Mouse (Mus musculus) stomach, embryonic 14.5 days (tissue): ENCODE data around the gene 4930579G24Rik. TPM values are rescaled to one million over a fixed set of nuclear protein-coding genes. Genes with fewer than 3 reads are reported as not detected.

Experiments used
- ATAC-seq: fragments of 200-750 bp; cut with Nextera tagmentation; 2 replicates; pipeline ENCODE4 v1.8.0; 2017; ENCODE audit warnings: low read depth, moderate TSS enrichment; ENCODE audit not compliant: insufficient number of reproducible peaks, insufficient read depth, low FRiP score
- H3K27ac ChIP-seq: fragments of 300-500 bp; sonication (generic); 2 replicates; pipeline ENCODE4 v1.5.1; 2014; ENCODE audit warnings: mild to moderate bottlenecking, low read length, moderate library complexity, mixed read lengths
- H3K27me3 ChIP-seq: fragments of 300-500 bp; sonication (generic); 2 replicates; pipeline ENCODE4 v1.6.1; 2014; ENCODE audit warnings: low read length, control low read depth, mixed read lengths; ENCODE audit not compliant: control insufficient read depth, insufficient read depth
- H3K36me3 ChIP-seq: fragments of 300-500 bp; sonication (generic); 2 replicates; pipeline ENCODE4 v1.6.1; 2014; ENCODE audit warnings: mild to moderate bottlenecking, control low read depth, low read length, moderate library complexity, mixed read lengths; ENCODE audit not compliant: control insufficient read depth, insufficient read depth
- H3K4me1 ChIP-seq: fragments of 300-500 bp; sonication (generic); 2 replicates; pipeline ENCODE4 v1.6.1; 2014; ENCODE audit warnings: low read length, control low read depth, mixed read lengths; ENCODE audit not compliant: control insufficient read depth, insufficient read depth
- H3K4me2 ChIP-seq: fragments of 300-500 bp; sonication (generic); replicated peaks from 2 replicates; pipeline ENCODE4 v1.6.1; 2014; ENCODE audit warnings: low read depth, low read length, control low read depth
- H3K4me3 ChIP-seq: fragments of 300-500 bp; sonication (generic); 2 replicates; pipeline ENCODE4 v1.5.1; 2014; ENCODE audit warnings: low read depth, low read length, control low read depth
- H3K9ac ChIP-seq: fragments of 300-500 bp; sonication (generic); replicated peaks from 2 replicates; pipeline ENCODE4 v1.6.1; 2014; ENCODE audit warnings: low read depth, mild to moderate bottlenecking, control low read depth, low read length, moderate library complexity, mixed read lengths
- H3K9me3 ChIP-seq: fragments of 300-500 bp; sonication (generic); 2 replicates; pipeline ENCODE4 v1.6.1; 2016; ENCODE audit warnings: low read depth, low read length, control low read depth; ENCODE audit not compliant: control insufficient read depth
- WGBS: fragments of 180-500 bp; shearing (Covaris S2); extraction: QIAGEN DNeasy Blood & Tissue Kit; methylation state at CpG from one replicate; pipeline ENCODE4 v1.1.7; 2014; 5-methylcytosine and 5-hydroxymethylcytosine counted together
- polyA plus RNA-seq: library from polyadenylated mRNA; unstranded; fragments of >200 nt; fragmentation: Nextera tagmentation; extraction: Ambion mirVana; gene quantifications from 2 replicates; pipeline ENCODE4 v1.2.1, GENCODE M21; 2014

Gene 4930579G24Rik
- 29.7 and 30.3 TPM in 2 replicates for polyA plus RNA-seq

DNA sequence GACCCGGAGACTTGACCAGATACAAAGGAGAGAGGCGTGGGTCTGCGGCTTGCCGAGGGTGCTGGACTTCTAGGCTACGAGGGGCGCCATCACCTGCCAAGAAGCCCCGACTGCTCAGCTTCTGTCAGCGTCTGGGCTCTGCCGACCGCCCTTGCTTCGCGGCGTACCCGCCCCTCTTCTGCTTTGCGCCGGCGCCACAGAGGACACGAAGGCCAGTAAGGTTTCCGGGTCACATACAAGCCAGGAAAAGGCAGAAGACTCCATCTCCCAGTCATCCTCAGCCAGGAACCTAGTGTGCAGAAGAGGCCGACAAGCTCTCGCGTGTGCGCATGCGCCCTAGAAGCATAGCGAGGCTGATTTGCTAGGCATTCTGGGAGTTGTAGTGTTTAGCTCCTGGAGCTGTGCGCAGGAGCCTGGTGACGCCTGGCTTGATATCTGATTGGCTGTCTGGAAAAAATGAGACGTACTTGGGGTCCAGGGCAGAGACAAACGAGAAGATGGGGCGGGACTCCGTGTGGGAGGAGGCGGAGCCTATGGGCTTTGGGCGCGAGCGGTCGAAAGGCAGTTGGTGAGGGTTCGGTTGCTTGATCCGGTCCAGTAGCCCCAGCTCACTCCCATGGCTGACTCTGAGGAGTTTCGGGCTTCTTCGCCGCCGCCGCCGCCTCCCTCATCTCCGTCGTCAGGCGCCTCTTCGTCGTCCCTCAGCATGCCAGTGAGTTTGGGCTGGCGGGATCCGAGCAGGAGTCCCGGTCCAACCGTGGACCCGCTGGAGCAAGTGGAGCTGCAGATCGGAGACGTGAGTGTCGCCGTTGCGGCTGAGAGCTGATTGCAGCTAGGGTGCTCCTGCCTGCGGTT, at the start of gene 4930579G24Rik:
Gene 4930579G24Rik, plus strand, starts transcription at position 519 of the 855 bp plus-strand sequence.
- peak within 1 kb of the TSS; percentile 58 for H3K4me2 ChIP-seq
- under 1% methylated on average over 60 of the region's 60 CpGs for WGBS
- H3K36me3 ChIP-seq, result peaks cover 5% of the 10 kb centered on the region; the same call in 1 of the 2 replicates
- H3K4me3 ChIP-seq, result peak within 1 kb of the TSS; percentile 71
- no peaks in the 10 kb centered on the region for H3K27me3 ChIP-seq
- H3K27ac ChIP-seq, result peak within 1 kb of the TSS; percentile 84
- peak; percentile 99 for ATAC-seq
- no peaks in the 10 kb centered on the region for H3K4me1 ChIP-seq
- H3K9ac ChIP-seq, result peak within 1 kb of the TSS; percentile 52
- H3K9me3 ChIP-seq, result no peaks in the 10 kb centered on the region

DNA sequence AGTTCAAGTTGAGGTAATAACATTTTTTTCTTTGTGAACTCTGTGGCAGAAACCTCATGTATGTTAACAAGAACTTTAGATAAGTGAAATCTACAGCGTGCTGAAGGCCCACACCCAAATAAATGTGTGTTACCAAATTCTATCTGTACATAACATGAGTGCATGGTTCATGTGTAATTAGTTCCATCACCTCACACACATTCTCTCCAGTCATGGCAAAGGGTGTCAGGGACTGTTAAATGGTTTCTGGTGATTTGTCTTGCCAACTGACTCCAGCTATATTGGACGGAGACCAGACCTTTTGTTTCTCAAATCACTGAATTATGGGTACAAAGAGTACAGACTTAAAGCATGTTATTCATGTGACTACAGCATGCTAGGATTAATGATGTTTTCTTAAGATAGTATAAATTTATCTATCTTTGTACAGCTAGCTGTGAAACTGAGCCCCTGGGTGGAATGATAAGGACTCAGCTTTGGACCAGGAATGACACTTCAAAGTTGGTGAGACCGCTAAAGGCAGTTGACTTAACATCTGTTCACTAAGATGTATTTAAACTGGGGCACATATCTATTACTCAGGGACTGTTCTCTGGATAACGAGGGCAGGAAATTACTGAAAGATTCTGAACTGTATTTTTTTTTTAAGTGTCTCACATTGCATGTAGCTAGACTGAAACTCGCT, 48.8 kb upstream of the 4930579G24Rik start:
- no peak overlapping the region for H3K9ac ChIP-seq
- no peaks in the 10 kb centered on the region for H3K27me3 ChIP-seq
- no peaks in the 10 kb centered on the region for H3K36me3 ChIP-seq
- no peak overlapping the region for H3K4me2 ChIP-seq
- no peaks in the 10 kb centered on the region for H3K9me3 ChIP-seq
- no peak overlapping the region for H3K27ac ChIP-seq
- ATAC-seq, result peak; percentile 62; the same call in 1 of the 2 replicates
- peaks cover 5% of the 10 kb centered on the region; the same call in 1 of the 2 replicates for H3K4me1 ChIP-seq
- 60% methylated on average over 5 of the region's 5 CpGs for WGBS
- no peak overlapping the region for H3K4me3 ChIP-seq

DNA sequence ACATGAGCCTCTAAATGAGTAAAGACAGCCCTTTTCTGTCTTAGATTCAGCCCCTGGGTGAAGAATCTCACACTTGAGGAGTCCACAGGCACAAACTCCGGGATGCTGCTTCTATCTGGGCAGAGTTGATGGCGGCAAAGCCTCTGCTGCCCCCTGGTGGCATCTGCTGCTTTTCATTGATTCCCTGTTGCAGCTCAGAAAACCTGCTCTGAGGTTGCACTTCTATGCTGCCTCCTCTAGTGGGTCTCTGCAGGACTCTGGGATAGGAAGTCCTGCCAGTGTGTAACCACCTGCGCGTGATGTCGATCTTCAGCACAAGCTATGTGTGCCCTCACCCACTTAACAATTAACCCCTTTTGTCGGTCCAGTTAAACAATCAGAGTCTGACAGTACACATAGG, 42.1 kb upstream of the 4930579G24Rik start:
- ATAC-seq, result peak; percentile 68; the same call in 1 of the 2 replicates
- Histone ChIP-seq H3K4me2 (no peak overlapping the region), H3K27ac (no peak overlapping the region), H3K27me3 (no peaks in the 10 kb centered on the region), H3K4me1 (no peaks in the 10 kb centered on the region), H3K9ac (no peak overlapping the region), H3K4me3 (no peak overlapping the region), H3K36me3 (no peaks in the 10 kb centered on the region), H3K9me3 (no peaks in the 10 kb centered on the region)
- WGBS, result 4% methylated on average over 6 of the region's 6 CpGs

DNA sequence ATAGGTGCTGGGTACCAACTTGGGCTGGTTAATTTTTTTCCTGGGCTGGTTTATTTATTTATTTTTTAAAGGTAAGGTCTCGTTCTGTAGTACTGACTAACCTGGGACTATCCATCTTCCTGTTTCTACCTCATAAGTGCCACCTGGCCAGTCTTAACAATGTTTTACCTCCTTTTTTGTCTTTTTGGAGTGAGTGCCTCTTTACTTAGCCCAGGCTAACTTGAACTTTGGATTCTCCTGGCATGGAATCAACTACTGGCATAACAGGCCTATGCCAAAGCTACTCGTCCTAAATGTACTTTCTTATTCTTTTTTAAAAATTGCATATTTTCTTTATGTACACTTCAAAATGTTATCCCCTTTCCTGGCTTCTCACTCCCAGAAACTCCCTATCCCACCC, 39.2 kb upstream of the 4930579G24Rik start:
- Histone ChIP-seq H3K9me3 (no peaks in the 10 kb centered on the region), H3K4me2 (no peak overlapping the region), H3K4me3 (no peak overlapping the region), H3K27ac (no peak overlapping the region), H3K4me1 (peaks cover 5% of the 10 kb centered on the region; the same call in 1 of the 2 replicates), H3K9ac (no peak overlapping the region), H3K27me3 (no peaks in the 10 kb centered on the region), H3K36me3 (peaks cover 4% of the 10 kb centered on the region)
- ATAC-seq, result no peak
- WGBS, result 78% methylated on average over 2 of the region's 2 CpGs

DNA sequence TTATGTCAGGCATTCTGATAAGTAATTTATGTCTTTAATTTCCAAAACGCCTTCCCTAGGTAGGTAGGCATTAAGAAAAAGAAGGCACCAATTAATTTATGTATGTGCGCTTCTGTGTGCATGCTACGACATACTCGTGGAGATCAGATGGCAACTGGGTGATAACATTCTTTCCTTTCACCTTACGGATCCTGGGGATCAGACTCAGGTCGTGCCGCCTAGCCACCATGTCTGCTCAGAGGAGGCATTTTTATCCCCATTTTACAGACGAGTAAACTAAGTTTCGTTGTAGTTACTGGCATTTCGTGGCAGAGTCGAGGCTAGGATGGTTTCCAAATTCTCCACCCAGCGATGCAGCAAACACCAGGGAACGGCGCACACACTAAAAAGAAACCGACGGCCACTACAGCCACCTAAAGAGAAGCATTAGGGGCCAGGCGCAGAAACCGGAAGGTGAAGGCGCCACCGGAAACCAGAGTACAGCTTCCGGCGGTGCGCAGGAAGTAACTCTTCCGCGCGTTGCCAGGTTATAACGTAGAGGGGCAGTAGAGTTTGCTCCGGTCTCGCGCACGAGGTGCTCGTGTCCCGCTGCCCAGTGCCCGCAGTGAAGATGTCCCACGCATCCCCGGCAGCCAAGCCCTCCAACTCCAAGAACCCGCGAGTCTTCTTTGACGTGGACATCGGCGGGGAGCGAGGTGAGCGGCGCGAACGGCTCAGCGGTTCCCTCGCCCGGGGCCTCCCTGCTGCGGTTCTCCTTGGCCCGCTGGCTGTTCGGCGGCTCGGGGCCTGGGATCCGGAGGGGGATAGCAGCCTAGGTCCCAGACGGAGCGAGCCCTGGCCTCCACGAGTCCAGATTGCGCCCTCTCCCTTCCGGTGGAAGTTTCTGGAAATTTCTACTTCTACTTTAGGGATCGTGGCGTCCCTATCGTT, 37.8 kb upstream of the 4930579G24Rik start, which contains the start of gene Ppid:
Gene Ppid, plus strand, starts transcription at position 480 of the 930 bp plus-strand sequence.
- Histone ChIP-seq H3K27me3 (no peaks in the 10 kb centered on the region), H3K27ac (peak within 1 kb of the TSS; percentile 89), H3K36me3 (peaks cover 17% of the 10 kb centered on the region), H3K4me1 (peaks cover 5% of the 10 kb centered on the region; the same call in 1 of the 2 replicates), H3K9me3 (no peaks in the 10 kb centered on the region), H3K4me2 (peak within 1 kb of the TSS; percentile 76), H3K9ac (peak within 1 kb of the TSS; percentile 86), H3K4me3 (peak within 1 kb of the TSS; percentile 85)
- 2% methylated on average over 63 of the region's 63 CpGs for WGBS
- peak; percentile 82 for ATAC-seq

DNA sequence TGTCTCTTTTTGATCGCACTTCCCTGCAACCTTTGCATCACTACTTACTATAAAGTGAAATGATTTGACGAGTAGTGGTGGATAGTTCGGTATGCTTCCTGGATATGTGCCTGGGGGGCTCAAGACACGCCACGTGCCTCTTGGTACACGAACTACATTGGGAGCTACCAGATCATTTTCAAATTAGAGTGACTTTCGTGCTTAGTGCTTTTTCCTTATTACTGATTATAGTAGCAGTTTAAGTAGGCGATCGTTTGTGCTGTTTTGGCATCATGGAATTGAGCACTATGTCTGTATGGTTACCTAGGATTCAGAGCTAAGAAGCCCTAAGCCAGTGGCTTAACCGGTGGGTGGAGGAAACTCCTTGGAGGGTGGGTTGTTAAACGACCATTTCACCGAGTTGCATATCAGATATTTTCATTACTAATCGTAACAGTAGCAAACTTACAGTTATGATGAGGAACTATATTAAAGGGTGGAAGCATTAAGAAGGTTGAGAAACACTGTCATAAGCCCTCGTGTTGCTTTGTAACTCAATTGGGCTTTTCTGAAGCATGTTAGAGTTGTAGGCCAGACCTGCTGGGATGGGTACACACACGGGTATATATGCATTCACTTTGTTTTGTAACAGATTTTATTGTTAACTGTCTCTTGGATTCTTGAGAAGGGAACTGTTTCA, 36.9 kb upstream of the 4930579G24Rik start:
- Histone ChIP-seq H3K4me3 (peak overlapping the region; percentile 85), H3K27ac (peak overlapping the region; percentile 89), H3K36me3 (peaks cover 25% of the 10 kb centered on the region), H3K4me1 (peaks cover 5% of the 10 kb centered on the region; the same call in 1 of the 2 replicates), H3K9me3 (no peaks in the 10 kb centered on the region), H3K9ac (peak overlapping the region; percentile 86), H3K4me2 (peak overlapping the region; percentile 76), H3K27me3 (no peaks in the 10 kb centered on the region)
- 3% methylated on average over 15 of the region's 15 CpGs for WGBS
- no peak for ATAC-seq

DNA sequence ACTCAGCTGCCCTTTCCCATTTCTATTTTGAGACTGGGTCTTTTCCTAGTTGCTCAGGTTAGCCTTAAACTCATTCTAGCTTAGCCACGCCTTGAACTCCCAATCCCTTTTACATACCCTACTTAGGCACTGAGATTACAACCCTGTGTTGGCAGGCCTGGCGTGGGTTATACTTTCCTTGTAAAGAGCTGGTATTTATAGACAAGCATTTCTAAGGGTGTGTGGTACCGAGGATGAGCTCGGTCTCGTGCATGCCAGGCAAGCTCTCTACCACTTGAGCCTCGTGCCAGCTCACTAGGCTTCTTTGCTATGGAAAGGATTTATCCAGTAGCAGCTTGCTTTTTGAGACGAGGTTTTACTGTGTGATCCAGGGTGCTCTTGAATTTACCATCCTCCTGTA, 33.4 kb upstream of the 4930579G24Rik start:
- peaks cover 5% of the 10 kb centered on the region; the same call in 1 of the 2 replicates for H3K4me1 ChIP-seq
- 92% methylated on average over 7 of the region's 7 CpGs for WGBS
- ATAC-seq, result no peak
- H3K4me2 ChIP-seq, result no peak overlapping the region
- no peak overlapping the region for H3K4me3 ChIP-seq
- no peak overlapping the region for H3K27ac ChIP-seq
- no peak overlapping the region for H3K9ac ChIP-seq
- peaks cover 54% of the 10 kb centered on the region for H3K36me3 ChIP-seq
- no peaks in the 10 kb centered on the region for H3K9me3 ChIP-seq
- no peaks in the 10 kb centered on the region for H3K27me3 ChIP-seq
